Mouse (Mus musculus): ENCODE results near the gene Aig1.

The Aig1 gene

DNA sequence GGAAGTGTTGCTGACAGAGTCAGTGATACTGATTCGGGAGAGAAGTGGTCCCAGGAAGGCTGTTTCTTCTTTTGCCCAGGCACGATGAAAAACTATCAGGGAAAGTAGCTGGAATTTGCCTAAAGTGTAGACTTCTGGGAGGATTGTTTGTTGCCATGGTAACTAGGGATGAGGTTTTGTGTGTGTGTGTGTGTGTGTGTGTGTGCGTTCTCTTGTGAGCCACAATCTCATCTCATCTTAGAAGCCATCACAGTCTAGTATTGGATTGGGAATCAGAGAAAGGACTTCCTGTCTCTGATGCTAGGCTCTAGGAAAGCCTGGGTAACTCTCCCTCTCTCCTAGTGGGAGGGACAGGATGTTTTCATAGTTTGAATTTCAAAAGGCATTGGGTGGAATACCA is 237.0 kb downstream of the Aig1 start:
- DNase-seq (ENCODE audit: low spot score) = no peak

GRCm38 (mm10) chr10:13623735-13624134 is 245.0 kb downstream of the Aig1 start:
- no peak for DNase-seq (ENCODE audit: low spot score)

DNA sequence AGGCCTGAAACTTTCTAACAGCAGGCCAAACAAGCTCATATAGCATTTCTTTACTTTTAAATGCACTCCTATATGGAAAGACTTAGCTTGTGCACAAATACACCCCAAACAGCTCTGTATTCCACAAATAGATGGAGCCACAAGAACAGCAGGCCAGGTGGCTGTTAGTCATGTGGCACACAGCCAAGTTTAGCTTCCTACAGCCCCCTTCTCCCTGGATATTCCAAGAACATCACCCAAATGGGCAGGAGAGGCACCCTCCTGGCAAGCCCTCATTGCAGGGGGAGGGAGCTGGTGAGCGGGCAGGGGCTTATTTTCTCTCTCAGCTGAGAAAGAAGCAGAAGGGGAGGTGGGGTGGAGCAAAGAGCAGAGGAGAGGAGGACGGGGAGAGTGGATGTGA is 267.9 kb downstream of the Aig1 start:
- no peak for DNase-seq (ENCODE audit: low spot score)

DNA sequence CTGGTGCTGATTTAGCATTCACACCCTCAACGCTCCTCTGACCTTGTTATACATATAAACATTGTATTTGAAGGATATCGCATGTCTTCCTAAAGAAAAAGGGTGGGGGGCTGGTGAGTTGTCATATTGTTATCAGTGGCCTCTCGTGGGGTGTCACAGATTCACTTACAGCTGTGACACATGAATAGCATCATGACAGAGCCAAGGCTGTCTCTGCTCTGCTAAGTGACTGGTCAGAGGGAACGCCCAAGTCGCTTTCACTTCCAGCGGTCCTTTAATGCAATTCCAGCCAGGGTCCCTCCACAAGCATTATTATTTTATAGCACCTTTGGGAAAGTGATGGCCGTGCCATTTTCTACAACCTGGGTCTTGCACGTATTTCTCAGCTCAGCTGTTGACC is 271.3 kb downstream of the Aig1 start:
- DNase-seq (ENCODE audit: low spot score) = no peak
